Mouse (Mus musculus) heart, embryonic 14.5 days (tissue): ENCODE measurements around the gene Olfr1336. TPM values are rescaled to one million over a fixed set of nuclear protein-coding genes. Genes with fewer than 3 reads are reported as not detected.
"Not testable (repeated sequence)": the region's sequence is repeated elsewhere in the genome, so short reads cannot be mapped to it uniquely, and the experiment has no call there.

Experiments
- ATAC-seq: fragments of 200-750 bp; cut with Nextera tagmentation; 2 replicates; pipeline ENCODE4 v1.8.0; 2017; ENCODE audit warnings: low read depth, moderate TSS enrichment; ENCODE audit not compliant: insufficient number of reproducible peaks, insufficient read depth, low FRiP score
- H3K27ac ChIP-seq, 2 experiments: fragments of 200-500 bp in 1 of 2; fragments of 300-500 bp in 1 of 2; sonication (generic) in 1 of 2; replicated peaks in 1 of 2; 2 replicates each; pipeline ENCODE4 v1.5.1; 2012 to 2014; ENCODE audit warnings: low read depth in 2 of 2, low read length in 2 of 2, control low read depth in 1 of 2, mild to moderate bottlenecking in 1 of 2, mixed read lengths in 1 of 2; ENCODE audit not compliant: control insufficient read depth in 1 of 2, insufficient read depth in 1 of 2
- H3K27me3 ChIP-seq: fragments of 300-500 bp; sonication (generic); 2 replicates; pipeline ENCODE4 v1.6.1; 2014; ENCODE audit warnings: mild to moderate bottlenecking, low read length, control low read depth; ENCODE audit not compliant: control insufficient read depth, insufficient read depth
- H3K36me3 ChIP-seq: fragments of 300-500 bp; sonication (generic); 2 replicates; pipeline ENCODE4 v1.6.1; 2014; ENCODE audit warnings: mild to moderate bottlenecking, control low read depth, low read length, mixed read lengths; ENCODE audit not compliant: control insufficient read depth, insufficient read depth
- H3K4me1 ChIP-seq, 2 experiments: fragments of 200-500 bp in 1 of 2; fragments of 300-500 bp in 1 of 2; sonication (generic) in 1 of 2; 2 replicates each; pipeline ENCODE4 v1.6.1; 2012 to 2014; ENCODE audit warnings: low read length in 2 of 2, control low read depth in 1 of 2, mixed read lengths in 1 of 2; ENCODE audit not compliant: control insufficient read depth in 2 of 2, insufficient read depth in 2 of 2
- H3K4me2 ChIP-seq: fragments of 300-500 bp; sonication (generic); 2 replicates; pipeline ENCODE4 v1.6.1; 2014; ENCODE audit warnings: mild to moderate bottlenecking, low read length
- H3K4me3 ChIP-seq, 2 experiments: fragments of 200-500 bp in 1 of 2; fragments of 300-500 bp in 1 of 2; sonication (generic) in 1 of 2; 2 replicates each; pipeline ENCODE4 v1.5.1; 2012 to 2014; ENCODE audit warnings: low read length in 2 of 2, mild to moderate bottlenecking in 2 of 2, control low read depth in 1 of 2, low read depth in 1 of 2, moderate library complexity in 1 of 2; ENCODE audit not compliant: control insufficient read depth in 1 of 2, insufficient read depth in 1 of 2
- H3K9ac ChIP-seq: fragments of 300-500 bp; sonication (generic); 2 replicates; pipeline ENCODE4 v1.6.1; 2014; ENCODE audit warnings: mild to moderate bottlenecking, low read length
- H3K9me3 ChIP-seq: fragments of 300-500 bp; sonication (generic); 2 replicates; pipeline ENCODE4 v1.6.1; 2016; ENCODE audit warnings: low read length, control low read depth; ENCODE audit not compliant: control insufficient read depth
- WGBS: fragments of 180-500 bp; shearing (Covaris S2); extraction: QIAGEN DNeasy Blood & Tissue Kit; methylation state at CpG from one replicate; pipeline ENCODE4 v1.1.7; 2014; 5-methylcytosine and 5-hydroxymethylcytosine counted together
- polyA plus RNA-seq: library from polyadenylated mRNA; unstranded; fragments of >200 nt; fragmentation: Nextera tagmentation; extraction: Ambion mirVana; gene quantifications from 2 replicates; pipeline ENCODE4 v1.2.1, GENCODE M21; 2014

The Olfr1336 gene
- polyA plus RNA-seq, 1 experiment from 2014 or later: not detected

GRCm38 (mm10) chr7:6441173-6441572 is 14.8 kb upstream of the Olfr1336 start:
- Histone ChIP-seq H3K27ac (no peak overlapping the region), H3K9ac (no peak overlapping the region), H3K36me3 (no peaks in the 10 kb centered on the region), H3K9me3 (no peaks in the 10 kb centered on the region), H3K4me3 (no peak overlapping the region), H3K4me2 (no peak overlapping the region), H3K27me3 (no peaks in the 10 kb centered on the region), H3K4me1 (no peaks in the 10 kb centered on the region)
- WGBS: 62% methylated on average over 2 of the region's 2 CpGs
- ATAC-seq: no peak

GRCm38 (mm10) chr7:6447771-6448170 is 8.2 kb upstream of the Olfr1336 start:
- H3K9ac ChIP-seq: no peak overlapping the region
- H3K4me2 ChIP-seq: no peak overlapping the region
- no peak overlapping the region for H3K4me3 ChIP-seq
- 65% methylated on average over 5 of the region's 5 CpGs for WGBS
- no peaks in the 10 kb centered on the region for H3K4me1 ChIP-seq
- H3K9me3 ChIP-seq: peaks cover 9% of the 10 kb centered on the region; the same call in 1 of the 2 replicates
- no peak for ATAC-seq
- H3K27ac ChIP-seq: no peak overlapping the region
- no peaks in the 10 kb centered on the region for H3K36me3 ChIP-seq
- no peaks in the 10 kb centered on the region for H3K27me3 ChIP-seq

GRCm38 (mm10) chr7:6456399-6456798 is 431 bp downstream of the Olfr1336 start:
- WGBS: 30% methylated on average over 3 of the region's 3 CpGs
- H3K27ac ChIP-seq: no peak overlapping the region

GRCm38 (mm10) chr7:6466951-6467350 is 11.0 kb downstream of the Olfr1336 start, which contains the start of gene Olfr1346:
Olfr1346 (plus strand) TSS chr7:6467101.
- Histone ChIP-seq H3K4me3 (no peak within 1 kb of the TSS), H3K9me3 (peaks cover 10% of the 10 kb centered on the region; the same call in 1 of the 2 replicates), H3K4me1 (no peaks in the 10 kb centered on the region), H3K9ac (no peak within 1 kb of the TSS), H3K36me3 (no peaks in the 10 kb centered on the region), H3K27me3 (no peaks in the 10 kb centered on the region), H3K27ac (no peak within 1 kb of the TSS), H3K4me2 (no peak within 1 kb of the TSS)
- no peak for ATAC-seq

More at GRCm38 (mm10) chr7:6456399-6456798, 431 bp downstream of the Olfr1336 start:
- Histone ChIP-seq H3K4me3 (no peak overlapping the region), H3K36me3 (no peaks in the 10 kb centered on the region), H3K27me3 (no peaks in the 10 kb centered on the region), H3K9me3 (peaks cover 18% of the 10 kb centered on the region; the same call in 1 of the 2 replicates), H3K4me2 (no peak overlapping the region), H3K9ac (no peak overlapping the region), H3K4me1 (no peaks in the 10 kb centered on the region)
- no peak for ATAC-seq

GRCm38 (mm10) chr7:6477633-6478032 is 21.7 kb downstream of the Olfr1336 start:
- H3K4me1 ChIP-seq, H3K9me3 ChIP-seq, H3K27ac ChIP-seq, H3K27me3 ChIP-seq, H3K36me3 ChIP-seq, ATAC-seq, H3K4me3 ChIP-seq, H3K9ac ChIP-seq, H3K4me2 ChIP-seq: not testable (repeated sequence)
- WGBS: 63% methylated on average over 2 of the region's 2 CpGs

- Histone ChIP-seq H3K27me3 (no peaks in the 10 kb centered on the region), H3K36me3 (no peaks in the 10 kb centered on the region), H3K4me2 (no peak within 1 kb of the TSS), H3K27ac (no peak within 1 kb of the TSS), H3K9ac (no peak within 1 kb of the TSS), H3K4me3 (no peak within 1 kb of the TSS), H3K9me3 (peaks cover 8% of the 10 kb centered on the region; the same call in 1 of the 2 replicates), H3K4me1 (no peaks in the 10 kb centered on the region)
- 24% methylated on average over 2 of the region's 2 CpGs for WGBS
- no peak for ATAC-seq
Measured at GRCm38 (mm10) chr7:6486841-6487240, 30.9 kb downstream of the Olfr1336 start, which contains the start of gene Olfr5. Olfr5 (minus strand) TSS chr7:6486941.

GRCm38 (mm10) chr7:6499655-6500054 is 43.7 kb downstream of the Olfr1336 start, which contains the start of gene Olfr1347:
Olfr1347 (minus strand) TSS chr7:6499755.
- Histone ChIP-seq H3K4me1 (no peaks in the 10 kb centered on the region), H3K9me3 (peaks cover 9% of the 10 kb centered on the region; the same call in 1 of the 2 replicates), H3K9ac (no peak within 1 kb of the TSS), H3K36me3 (no peaks in the 10 kb centered on the region), H3K27ac (no peak within 1 kb of the TSS), H3K4me2 (no peak within 1 kb of the TSS), H3K4me3 (no peak within 1 kb of the TSS), H3K27me3 (no peaks in the 10 kb centered on the region)
- 53% methylated on average over 1 of the region's 1 CpGs for WGBS
- ATAC-seq: no peak

- no peak for ATAC-seq
- 67% methylated on average over 1 of the region's 1 CpGs for WGBS
- Histone ChIP-seq H3K4me1 (no peaks in the 10 kb centered on the region), H3K4me3 (no peak within 1 kb of the TSS), H3K9me3 (peaks cover 10% of the 10 kb centered on the region), H3K36me3 (no peaks in the 10 kb centered on the region), H3K9ac (no peak within 1 kb of the TSS), H3K4me2 (no peak within 1 kb of the TSS), H3K27me3 (no peaks in the 10 kb centered on the region), H3K27ac (no peak within 1 kb of the TSS)
Measured at GRCm38 (mm10) chr7:6508648-6509047, 52.7 kb downstream of the Olfr1336 start, which contains the start of gene Olfr1348. Olfr1348 (minus strand) TSS chr7:6508748.
